Mouse (Mus musculus): ENCODE results near the gene Adamtsl1.

- TF ChIP-seq CTCF (IDR thresholded peaks at IDR 0.05; ENCODE audit: borderline replicate concordance, control insufficient read depth, extremely low read depth, insufficient read depth, low read length, poor library complexity) (no peak), POLR2A (IDR thresholded peaks at IDR 0.05; ENCODE audit: control insufficient read depth, extremely low read depth, insufficient read depth, low read length, poor library complexity) (no peak)
Measured at GRCm38 (mm10) chr4:86273703-86274355, 759.9 kb downstream of the Adamtsl1 start.

Measured in thymus, adult 2 months (tissue).